Mouse (Mus musculus): ENCODE results near the gene Fsd2.

Fsd2 gene

DNA sequence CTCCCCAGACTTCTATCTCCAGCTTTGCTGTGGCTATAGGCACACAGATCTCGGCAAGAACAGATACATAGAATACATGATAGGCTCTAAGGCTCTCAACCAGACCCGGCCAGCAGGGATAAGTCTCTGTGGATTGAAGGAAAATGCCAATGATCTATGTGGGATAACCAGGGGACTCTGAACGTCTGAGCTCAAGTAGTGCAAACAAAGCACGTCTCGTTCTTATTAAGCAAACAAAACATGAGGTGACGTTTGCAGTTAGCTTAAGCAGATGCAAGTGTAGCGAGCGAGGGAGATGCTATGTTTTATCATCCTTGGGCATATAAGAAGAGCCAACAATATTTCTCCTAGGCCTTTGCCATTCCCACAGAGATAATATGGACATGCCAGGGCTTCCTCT is 23.8 kb downstream of the Fsd2 start:
- no peak for DNase-seq (ENCODE audit: low read depth, low spot score)

DNA sequence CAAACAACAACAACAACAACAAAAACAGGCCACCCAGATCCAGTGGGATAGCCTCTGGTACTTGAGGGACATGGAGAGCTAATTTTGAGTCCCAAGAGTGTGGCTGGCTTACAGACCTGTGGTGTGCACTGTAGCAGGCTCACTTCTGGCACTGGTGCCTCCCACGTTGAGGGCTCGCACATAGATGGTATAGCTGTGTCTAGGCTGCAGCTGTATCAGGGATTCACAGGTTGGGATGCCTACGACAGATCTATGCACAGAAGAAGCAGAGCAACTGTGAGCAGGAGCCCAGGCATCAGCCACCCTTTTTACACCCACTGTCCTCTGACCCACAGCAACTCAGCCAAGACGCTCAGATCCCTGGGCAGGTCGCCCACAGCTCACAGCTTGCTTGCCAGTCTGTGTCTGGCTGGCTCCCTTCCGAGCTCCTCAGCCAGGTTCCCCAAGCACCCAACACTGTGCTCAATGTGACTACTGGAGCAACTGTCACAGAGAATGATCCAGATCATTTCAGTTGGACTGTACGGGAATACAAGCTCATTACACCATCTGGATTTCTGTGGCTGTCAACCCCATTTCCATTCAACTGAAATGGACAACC is 24.7 kb downstream of the Fsd2 start:
- peak; percentile 75 for DNase-seq (ENCODE audit: low read depth, low spot score)

DNA sequence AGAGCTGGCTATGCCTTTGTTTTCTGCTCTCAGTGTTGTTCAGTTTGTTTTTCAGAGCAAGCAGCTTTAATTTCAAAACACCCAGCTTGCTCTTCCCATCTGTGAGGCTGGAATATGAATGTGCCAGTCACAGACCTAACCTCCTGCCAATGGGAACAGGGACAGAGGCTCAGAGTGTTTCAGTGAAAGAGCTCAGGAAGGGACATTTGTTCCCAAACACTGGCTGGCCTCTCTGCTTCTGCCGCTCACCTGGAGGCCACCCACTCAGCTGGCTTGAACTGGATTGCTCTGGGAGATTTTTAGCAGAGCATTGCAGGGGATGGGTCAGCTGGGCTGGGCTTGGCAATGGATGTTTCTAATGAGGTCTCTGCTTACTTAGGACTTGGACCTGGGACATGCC is 25.7 kb downstream of the Fsd2 start:
- peak; percentile 47 for DNase-seq (ENCODE audit: low read depth, low spot score)

DNA sequence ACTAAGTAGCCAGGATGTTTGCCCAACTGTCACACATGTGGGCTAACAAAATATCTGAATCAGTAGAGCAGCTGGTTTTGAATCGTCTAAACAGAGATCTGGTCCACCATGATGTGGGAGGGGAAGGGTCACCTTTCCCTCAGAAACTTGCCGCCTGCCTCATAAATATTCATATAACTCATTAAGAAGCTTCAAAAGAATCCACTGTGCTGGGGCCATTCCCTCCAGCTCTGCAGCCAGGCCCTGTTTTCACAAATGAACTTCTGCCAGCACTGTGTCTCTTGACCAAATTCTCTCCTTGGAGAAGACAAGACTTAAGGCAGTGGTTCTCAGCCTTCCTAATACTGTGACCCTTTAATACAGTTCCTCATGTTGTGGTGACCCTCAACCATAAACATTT is 27.2 kb downstream of the Fsd2 start:
- no peak for DNase-seq (ENCODE audit: low read depth, low spot score)

DNA sequence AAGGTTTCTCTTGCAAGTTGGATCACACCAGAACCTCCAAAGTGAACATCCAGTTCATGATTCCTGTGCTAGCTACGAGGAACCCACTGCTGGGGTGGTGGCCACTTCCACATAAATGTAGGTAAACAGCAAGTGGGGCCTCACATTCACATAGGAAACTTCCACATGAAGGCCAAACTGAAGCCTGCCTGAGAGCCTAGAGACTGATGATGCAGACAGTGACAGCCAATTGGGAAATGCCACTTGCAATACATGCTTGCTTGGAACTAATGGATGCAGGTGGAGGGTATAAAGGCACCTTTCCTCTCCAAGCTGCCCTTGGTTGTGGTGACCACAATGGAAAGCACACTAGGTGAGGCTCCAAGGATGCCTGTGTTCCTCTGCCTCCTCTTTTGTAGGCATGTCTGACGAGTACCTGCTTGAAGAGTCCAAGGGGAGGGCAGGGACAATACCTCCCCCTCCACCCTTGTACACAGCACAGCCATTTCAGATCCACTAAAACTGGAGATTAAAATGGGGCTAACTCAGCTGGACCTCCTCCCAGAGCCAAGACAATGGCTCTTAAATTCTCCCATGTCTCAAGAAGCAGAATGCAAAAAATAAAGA is 28.6 kb downstream of the Fsd2 start:
- DNase-seq (ENCODE audit: low read depth, low spot score): peak; percentile 71

DNA sequence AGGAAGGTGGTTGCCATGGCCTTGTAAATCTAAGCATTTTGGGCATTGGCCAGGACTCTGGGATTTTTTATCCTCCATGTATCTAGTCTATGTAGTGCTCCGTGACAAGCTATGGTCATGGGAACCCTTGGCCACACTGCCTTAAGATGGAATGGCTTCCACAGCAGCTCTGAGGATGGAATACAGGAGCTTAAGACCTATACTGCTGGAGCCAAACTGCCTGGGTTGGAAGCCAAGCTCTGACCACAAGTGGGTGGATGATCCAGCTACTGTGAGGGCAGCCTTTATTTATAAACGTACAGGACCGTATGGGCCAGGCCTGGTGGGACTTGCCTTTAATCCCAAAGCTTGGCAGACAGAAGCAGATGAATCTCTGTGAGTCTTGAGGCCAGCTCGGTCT is 30.3 kb downstream of the Fsd2 start:
- no peak for DNase-seq (ENCODE audit: low read depth, low spot score)

DNA sequence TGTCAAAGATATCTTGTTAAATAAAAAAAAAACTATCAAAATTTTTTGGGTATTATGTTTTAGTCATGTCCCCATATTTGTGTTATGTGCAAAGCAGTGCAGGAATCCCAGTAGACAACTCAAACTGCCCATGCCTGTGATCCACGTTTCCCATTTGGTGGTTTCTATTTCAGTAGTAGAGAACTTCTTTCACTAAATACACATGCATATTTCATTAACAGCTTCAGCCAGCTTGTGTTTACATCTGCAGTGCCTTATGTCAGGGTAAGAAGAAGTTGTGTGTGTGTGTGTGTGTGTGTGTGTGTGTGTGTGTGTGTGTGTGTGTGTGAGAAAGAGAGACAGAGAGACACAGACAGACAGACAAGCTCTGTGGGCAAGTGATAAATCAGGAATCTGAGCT is 35.3 kb downstream of the Fsd2 start:
- DNase-seq (ENCODE audit: low read depth, low spot score): peak; percentile 25

DNA sequence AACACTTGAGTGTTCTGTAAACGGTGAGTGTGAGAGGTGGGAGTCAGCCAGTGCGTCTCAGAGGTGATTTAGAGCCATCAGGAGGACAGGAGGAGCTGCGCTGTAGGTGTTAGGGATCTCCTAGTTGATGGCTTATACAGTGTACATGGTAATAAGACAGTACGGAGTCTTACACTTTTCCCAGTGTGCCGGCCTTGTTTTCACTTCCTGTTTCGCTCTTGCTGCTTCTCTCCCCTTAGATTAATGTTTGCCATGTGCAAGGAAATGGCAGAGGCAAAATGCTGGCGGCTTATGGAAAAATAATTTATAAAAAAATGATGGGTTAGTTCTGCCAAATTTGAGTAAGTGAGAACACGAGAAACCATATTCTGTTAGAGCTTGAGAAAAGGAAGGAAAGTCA is 37.8 kb downstream of the Fsd2 start:
- DNase-seq (ENCODE audit: low read depth, low spot score): no peak

DNA sequence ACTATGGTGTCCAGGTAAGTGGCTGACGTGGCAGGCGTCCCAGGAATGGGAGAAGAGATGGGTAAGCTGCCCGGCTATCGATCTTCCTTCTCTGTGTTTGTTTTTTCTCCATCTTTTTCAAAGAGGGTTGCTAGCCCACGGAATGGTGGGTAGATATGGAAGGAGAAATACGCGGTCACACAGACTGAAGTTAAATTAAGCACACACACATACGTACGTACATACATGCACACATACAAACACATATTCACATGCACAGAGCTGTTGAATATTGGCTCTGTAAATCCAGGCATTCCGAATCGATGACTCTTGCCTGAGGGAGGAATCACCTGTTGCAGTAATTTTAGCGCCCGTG is 43.1 kb downstream of the Fsd2 start:
- DNase-seq (ENCODE audit: low read depth, low spot score): no peak

DNA sequence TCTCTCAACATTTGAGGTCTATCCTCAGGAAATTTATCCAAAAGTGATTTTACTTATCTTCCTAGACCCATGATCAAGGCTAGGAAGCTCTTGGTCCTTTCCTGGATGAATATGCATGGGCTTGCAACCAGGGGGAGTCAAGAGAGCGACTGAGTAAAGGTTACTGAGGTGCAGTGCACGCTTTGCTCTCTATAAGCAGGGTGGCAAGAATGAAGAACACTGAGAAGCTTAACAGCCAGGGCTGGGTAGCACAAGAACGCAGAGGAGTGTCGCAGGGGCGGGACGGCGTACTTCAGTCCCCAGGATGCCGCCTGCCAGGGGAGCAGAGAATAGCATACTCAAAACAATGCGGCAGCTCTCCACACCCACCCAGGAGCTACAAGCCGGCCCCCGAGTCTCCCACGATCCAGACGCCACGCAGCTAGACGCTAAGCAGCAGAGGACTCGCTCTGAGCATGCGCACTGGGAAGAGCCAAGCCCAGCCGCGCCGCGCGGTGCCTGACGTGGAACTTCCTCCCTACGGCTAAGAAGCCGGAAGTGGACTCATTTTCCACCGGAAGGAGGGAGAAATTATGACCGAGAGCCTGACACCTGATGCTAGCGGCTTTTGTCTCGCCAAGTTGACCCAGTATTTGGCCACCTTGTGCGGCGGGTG is 43.6 kb downstream of the Fsd2 start:
- peak; percentile 98 for DNase-seq (ENCODE audit: low read depth, low spot score)

DNA sequence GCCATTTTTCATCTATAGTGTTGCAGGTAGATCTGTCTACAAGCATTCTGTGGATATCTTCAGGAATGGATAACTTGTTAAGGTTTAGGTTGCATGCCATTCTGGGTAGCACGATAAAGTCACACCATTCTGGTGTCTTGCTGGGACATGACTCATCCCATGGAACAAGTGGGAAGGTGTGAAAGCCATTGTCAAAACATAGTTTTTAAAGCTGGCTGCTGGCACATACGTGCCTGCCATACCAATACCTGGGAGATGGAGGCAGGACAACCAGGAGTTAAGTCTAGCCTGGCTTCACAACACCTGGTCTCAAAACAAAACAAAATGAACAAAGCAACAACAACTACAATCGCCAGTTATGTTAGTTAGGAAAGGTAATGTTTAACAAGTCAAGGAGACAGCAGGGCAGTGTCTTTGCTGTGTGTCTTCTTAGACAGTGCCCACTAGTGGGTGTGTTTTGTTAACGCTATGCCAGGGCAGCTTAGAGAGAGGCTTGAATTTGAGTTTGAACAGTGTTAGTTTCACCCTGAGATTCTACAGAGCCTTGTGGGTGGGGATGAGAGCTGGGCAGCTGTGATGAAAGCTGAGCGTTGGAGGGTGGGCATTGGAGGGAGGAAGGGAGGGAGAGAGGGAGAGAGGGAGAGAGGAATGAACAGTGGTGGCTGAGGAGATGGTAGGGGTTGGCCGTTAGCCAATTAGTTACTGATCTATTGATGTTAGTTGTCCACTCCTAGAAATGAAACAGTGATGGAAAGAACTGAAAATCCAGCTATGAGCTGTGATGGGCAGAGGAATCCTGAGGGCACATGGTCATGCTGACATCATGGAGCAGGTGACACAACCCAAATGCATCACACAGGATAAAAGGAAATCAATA is 50.4 kb downstream of the Fsd2 start:
- peak; percentile 61 for DNase-seq (ENCODE audit: low read depth, low spot score)

DNA sequence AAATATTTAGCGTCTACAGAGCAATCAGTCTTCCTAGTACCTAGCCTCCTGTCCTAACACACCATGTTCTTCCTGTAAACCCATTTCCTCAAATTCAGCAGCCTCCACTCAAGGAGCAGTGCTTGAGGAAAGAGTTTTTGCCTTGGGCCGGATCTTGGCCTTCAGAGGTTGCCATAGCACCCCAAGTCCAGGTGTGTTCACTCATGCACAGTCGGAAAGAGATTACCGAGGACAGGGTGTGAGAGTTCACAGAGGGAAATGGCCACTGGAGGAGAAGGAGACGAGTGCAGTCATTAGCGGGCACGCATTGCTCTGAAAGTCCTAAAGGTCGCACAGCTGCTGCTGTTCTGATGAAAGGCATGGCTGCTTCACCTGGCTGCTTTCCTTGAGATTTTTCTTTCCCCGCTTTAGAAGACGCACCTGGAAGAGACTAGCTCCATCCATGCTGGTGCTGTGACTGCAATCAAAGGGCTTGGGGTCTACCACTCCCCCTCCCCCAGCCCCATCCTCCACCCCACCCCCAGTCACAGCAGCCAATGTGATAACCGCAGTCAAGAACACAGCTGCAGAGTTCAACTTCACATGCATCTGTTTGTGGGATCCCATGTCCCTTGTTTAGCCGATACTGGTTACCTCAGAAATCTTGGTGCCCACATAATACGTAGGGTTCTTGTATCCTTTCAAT is 51.7 kb downstream of the Fsd2 start:
- DNase-seq (ENCODE audit: low read depth, low spot score): no peak

DNA sequence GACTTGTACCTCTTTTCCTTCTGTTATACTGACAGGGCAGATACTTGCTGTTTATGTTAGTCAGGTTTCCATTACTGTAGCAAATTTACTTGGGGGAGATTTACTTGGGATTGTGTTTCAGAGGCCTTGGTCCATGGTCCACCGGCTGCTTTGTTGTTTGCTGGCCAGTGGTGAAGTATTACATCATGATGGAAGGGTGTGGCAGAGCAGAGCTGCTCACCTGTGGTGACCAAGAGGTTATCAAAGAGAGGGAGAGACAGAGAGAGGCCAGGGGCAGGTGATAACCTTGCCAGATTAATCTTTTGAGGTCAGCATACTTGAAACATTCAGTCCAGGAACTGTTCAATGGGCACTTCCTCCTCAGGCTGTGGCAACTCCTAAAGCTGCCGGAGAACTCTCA is 65.7 kb downstream of the Fsd2 start:
- DNase-seq (ENCODE audit: low read depth, low spot score): no peak

DNA sequence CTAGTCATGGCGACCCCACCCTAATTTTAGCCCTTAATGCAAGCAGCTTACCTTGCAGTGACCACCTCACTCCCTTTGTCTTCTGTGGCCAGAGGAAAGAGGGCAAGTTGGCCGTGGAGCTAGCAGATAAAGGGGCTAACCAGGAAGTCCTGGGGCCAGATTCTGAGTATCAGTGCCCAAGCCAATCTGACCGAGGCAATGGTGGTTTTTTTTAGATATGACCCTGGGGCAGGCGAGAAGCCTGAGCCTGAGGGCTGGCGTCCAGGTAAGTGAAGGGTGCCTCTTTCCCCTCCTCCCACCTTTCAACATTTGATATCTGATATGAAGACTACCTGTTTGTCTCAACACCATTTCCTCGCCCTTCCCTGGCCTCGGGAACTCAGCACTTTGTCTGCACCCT is 68.6 kb downstream of the Fsd2 start, which contains the start of gene BC048679:
BC048679 (minus strand) TSS at position 101 of the 400 bp plus-strand sequence.
- DNase-seq (ENCODE audit: low read depth, low spot score): no peak

DNA sequence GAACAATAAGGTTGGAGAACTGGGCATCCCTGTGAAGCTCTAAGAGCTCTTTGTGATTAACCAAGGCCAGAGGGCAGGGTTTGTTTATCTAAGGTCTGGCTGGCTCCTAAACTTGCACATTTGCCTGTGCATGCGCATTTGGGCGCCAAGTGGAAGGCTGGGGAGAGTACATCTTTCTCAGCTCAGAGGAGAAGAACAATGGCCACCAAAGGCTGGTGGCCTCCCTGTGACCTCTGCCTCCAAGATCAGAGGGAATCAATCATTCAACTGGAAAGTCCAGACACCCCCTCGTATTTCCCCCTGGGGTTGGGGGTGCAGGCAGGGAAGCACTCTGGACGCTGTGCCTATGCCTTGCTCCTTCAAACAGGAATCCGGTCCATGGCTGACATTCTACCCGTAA is 69.6 kb downstream of the Fsd2 start:
- DNase-seq (ENCODE audit: low read depth, low spot score): no peak

DNA sequence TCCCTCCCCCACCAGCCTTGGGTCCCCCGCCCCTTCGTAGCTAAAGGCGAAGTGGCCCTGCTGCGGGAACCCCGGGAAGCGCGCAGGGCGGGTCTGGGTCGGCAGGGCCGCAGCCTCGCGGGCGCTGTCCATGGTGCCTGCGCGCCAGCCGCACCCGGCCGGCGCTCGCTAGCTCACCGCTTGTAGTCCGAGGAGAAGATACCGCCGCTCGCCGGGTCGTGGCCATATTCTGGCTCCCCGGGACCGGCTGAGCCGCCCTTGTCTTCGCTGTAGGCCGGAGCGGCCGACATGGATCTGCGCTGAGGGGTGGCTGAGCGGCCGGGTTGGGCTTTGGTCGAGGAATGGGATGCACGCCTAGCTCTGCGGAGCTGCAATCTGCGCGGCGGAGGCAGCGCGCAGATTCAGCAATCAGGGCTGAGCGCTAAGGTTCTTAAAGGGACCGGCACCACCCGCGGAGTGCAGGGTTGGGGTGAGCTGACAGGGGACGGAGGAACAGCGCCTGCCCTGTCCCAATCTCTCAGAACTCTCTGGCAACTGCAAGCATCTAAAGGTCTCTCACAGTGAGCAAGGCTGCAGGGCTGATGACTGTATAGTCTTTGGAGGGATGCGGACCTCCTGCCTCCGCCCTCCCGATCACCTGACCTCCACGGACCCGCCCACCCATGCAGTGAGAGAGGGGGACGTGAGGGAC is 73.3 kb downstream of the Fsd2 start, which contains the start of gene Ap3b2:
Ap3b2 (minus strand) TSS at position 595 of the 691 bp plus-strand sequence.
- DNase-seq (ENCODE audit: low read depth, low spot score): peak; percentile 91

DNA sequence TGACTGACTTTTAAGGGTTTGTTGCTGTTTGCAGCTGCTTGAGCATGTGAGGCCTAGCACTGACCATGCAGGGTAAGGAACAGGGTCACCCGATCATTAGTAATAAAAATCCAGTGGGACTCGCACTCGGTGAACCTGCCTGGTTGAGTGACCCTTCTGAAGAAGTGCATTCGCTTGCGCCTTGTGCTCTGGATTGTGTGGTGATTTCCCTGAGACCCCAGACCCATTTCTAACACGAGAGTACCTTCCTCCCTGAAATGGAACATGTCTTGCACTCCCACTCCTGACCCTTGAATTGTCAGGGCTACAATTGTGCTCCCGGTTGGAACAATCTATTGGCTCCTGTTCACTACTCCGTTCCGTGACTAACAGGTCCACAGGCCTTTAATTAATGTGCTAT is 74.1 kb downstream of the Fsd2 start:
- DNase-seq (ENCODE audit: low read depth, low spot score): no peak

DNA sequence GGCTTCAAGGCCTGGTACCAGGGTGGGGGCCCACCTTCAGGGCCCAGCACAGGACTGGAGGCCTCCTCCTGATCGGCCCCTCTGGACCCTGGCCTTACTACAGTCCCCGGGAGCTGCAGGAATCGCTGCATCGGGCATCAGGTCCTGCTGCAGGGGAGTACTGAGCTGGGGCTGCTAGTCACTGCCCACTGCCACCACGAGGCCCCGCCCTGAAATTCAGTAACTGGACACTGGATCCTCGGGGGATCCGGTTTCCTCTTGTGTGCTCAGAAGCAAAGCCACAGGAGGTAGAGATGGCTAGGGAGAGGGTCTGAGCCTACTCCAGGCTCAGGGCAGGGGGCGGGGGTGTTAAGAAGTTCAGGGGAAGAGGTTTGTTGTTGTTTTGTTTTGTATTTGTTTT is 77.1 kb downstream of the Fsd2 start:
- no peak for DNase-seq (ENCODE audit: low read depth, low spot score)

Measured in brain, adult 2 months (tissue).